Mouse (Mus musculus) urinary bladder, postnatal 36 days (tissue): Measurements from ENCODE around the gene Capn8.

ENCODE experiments used
- DNase-seq, 2 experiments: peaks; one replicate each; pipeline ENCODE4 v3.0.0; 2022; ENCODE audit warnings: low spot score in 2 of 2, mixed read lengths in 1 of 2

Capn8 gene

DNA sequence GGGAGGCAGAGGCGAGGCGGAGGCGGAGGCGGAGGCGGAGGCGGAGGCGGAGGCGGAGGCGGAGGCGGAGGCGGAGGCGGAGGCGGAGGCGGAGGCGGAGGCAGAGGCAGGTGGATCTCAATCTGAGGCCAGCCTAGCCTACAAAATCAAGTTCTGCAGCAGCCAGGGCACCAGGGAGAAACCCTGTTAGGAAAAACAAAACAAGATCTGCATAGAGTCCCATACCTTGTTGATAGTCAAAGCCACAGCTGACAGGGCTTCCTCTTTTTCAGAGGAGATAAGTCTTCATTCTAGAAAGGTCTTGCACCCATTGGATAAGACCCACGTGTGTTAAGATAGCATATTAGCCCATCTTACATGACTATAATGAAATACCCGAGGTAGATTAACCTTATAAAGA, 113.3 kb downstream of the Capn8 start:
- DNase-seq = no peak

DNA sequence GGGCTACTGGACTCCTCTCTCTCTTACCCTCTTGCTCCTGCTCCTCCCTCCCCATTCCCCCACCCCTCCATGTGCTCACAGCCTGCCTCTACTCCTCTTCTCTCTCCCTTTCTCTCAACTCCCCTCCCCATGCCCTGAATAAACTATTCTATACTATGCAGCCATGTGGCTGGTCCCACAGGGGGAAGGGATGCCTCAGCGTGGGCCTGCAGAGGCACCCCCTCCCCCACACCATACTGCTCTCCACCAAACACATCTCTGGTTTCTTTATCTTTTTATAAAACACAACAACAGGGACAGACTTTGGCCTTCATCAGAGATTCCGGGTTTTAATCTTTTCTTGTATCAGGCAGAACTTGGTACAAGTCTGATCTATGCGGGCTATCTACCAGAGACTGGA, 114.4 kb downstream of the Capn8 start:
- DNase-seq = no peak

DNA sequence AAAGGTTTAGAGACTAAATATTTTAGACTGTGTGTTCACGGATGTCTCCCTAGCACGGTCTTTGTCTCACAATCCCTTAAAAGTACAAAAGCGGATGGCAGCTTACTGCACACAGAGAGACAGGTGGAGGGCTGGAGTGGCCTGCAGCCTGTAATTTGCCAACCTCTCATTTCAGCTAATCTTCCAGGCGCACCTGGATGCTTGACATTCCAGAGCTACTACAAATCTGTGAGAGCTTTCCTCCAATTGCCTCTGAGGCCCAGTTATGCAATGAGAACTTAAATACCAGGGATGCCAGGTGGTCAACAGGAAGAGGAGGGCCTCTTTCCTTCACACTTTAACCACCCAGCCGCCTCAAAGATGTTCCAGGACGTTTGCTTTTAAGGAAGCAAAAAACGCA, 114.8 kb downstream of the Capn8 start:
- no peak for DNase-seq
